Mouse (Mus musculus) retina, postnatal 7 days (tissue): ENCODE measurements at regions not wholly inside any gene's neighbourhood (a gene's known extent, or its start where the extent isn't known, plus 50 kb on each side); places are given as distances from the start of the nearest gene placed in this dataset.
A peak's percentile ranks its signal among the peaks of the same experiment; 100 is the strongest.
"Not testable (repeated sequence)": the region's sequence is repeated elsewhere in the genome, so short reads cannot be mapped to it uniquely, and the experiment has no call there.

Experiments
- DNase-seq: peaks from one replicate; pipeline ENCODE4 v3.0.0-alpha.2; 2012; ENCODE audit warnings: low read depth, low spot score

DNA sequence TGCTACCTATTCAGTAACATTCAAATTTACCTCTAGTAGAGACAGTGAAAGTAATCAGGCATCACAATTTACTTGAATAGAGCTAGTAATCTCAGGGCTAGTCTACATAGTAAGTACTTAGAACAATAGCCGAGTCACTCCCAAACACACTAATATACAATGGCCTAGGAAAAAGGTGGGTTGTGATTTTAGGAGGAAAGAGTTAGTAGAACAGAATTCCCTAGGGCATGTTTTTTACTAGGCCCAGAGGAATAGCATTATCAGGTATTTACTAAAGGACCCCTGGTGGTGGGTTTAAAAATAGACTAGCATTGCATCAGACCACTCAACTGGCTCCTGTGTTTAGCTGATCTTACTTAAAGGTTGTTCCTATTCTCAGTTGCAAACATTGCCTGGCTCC is 535.8 kb downstream of the Mat2b start:
- not testable (repeated sequence) for DNase-seq

DNA sequence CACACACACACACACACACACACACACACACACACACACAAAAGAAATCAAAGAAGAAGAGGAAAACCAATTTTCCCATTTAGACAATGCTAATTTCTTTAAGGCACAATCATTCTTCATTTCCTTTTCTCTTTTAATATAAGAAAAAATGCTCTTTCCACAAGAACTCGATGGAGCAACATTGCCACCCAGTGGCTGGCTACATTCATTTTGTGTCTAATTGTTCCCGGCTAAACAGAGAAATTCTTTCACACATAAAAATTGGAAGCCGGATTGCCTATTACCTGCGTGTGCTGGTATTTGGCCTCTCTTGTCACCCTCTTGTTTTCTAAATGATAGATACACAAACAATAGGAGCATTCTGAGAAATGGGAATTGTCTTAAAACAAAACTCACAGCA is 545.7 kb downstream of the Mat2b start:
- DNase-seq = peak; percentile 40

DNA sequence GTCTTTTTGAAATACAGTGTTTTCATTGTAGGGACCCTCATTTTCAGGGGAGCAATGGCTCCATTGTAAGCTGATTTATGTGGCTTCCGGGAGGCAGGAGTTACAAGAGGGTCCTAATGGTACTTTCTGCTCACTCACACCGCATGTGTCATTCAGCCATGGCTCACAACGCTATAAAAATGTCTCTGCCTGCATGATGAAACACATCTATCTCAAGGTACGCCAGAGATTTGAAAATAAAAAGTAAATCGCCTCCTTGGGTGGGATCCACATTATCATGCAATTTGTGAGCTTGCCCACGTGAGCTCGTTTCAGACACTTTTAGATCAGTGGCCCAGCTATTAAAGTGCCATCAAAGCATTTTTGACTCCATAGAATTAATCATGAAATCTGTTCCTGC is 557.2 kb downstream of the Mat2b start:
- DNase-seq = no peak

GRCm38 (mm10) chr11:40102613-40103012 is 592.4 kb downstream of the Mat2b start:
- no peak for DNase-seq

- DNase-seq = no peak
Observed at GRCm38 (mm10) chr11:40074317-40074716, 620.7 kb downstream of the Mat2b start.

DNA sequence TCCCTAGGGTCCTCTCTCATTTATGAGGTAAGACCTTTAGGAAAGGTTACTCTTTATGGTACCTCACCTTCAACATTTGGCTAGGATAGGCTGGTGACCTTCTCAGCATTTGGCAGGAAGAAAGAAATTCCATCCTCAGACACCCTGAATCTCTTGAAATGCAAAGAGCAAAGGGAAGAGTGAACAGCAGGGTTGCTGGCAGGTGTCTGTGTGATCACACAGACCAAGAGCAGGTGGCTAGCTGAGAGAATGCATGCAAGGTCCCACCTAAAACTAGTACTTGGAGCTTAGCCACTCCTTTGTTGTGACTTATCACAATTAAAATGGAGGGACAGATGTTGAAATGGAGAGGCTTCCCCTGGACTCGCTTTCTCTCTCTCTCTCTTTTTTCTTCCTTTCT is 644.5 kb downstream of the Mat2b start:
- DNase-seq = no peak

- no peak for DNase-seq
Observed at GRCm38 (mm10) chr11:40027511-40027910, 667.5 kb downstream of the Mat2b start.

- DNase-seq = no peak
Observed at GRCm38 (mm10) chr11:39999483-39999882, 695.5 kb downstream of the Mat2b start.

DNA sequence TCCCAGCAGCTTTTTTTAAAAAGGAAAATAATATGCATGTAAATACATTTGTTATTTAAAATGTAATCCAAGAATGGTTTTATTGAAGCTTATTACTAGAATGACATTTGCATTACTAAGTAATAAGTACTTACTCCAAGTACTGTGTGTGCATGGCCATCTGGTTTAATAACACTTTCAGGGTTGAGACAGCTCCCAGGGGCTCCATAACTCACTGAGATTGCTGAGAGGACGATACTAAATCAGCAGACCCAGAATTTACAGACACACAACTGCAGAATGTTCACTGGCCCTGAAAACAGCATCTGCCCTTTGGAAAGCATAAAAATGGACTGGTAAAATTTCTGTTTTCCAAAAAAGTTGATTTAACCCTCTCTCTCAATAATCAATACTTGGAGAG is 696.4 kb downstream of the Mat2b start:
- DNase-seq = no peak

DNA sequence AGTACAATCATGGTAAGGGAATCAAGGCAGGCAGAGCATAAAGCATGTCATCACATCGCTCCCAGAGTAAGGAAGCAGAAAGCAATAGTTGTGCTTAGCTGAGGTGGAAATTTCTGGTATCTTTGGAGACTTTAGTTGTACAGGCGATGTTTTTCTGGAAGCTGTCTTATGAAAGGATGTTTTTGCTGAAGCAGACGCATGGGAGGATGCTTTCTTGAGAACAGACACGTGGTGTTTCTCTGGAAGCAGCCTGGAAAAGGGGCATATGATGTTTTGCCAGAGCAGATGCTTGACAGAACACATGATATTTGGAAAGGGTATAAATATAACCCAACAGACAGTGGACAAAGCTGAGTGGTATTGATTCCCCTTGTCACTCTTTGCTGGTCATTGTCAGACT is 722.4 kb downstream of the Mat2b start:
- no peak for DNase-seq

- DNase-seq = no peak
Observed at GRCm38 (mm10) chr11:39963705-39964104, 731.3 kb downstream of the Mat2b start.

DNA sequence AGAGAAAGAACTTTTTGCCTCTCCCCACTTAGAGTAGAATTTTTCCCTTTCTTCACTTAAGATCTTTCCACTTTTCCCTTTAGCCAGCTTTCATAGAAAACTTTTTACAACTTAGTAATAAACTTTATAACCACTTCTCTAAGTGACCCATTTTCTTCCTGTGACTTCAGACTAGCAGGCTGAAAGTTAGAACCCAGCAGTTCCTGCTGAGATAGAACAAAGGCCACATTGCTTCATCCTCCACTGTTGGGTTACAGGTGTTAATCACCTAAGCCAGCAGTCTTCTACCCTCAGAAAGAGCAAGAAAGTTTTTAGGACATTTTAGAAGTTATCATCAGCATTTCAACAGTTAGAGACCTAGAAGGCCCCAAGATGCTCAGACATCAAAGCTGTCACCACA is 740.6 kb downstream of the Mat2b start:
- DNase-seq = no peak

DNA sequence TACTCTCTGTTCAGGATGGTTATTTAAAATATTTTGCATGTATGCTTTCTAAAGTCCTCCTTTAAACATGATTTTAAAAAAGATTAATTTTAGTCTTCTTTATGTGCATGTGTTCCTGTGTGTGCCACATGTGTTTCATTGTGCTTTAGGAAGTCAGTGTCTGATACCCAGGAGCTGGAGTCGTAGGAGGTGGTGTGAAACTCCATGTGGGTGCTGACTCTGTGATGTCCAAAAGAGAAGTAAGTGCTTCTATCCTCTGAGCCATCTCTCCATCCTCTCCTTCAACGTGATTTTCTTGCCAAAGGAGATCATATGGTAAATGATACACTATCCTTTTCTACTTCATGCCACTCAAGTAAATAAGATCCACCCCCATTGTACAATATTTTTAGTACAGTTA is 750.8 kb downstream of the Mat2b start:
- no peak for DNase-seq

DNA sequence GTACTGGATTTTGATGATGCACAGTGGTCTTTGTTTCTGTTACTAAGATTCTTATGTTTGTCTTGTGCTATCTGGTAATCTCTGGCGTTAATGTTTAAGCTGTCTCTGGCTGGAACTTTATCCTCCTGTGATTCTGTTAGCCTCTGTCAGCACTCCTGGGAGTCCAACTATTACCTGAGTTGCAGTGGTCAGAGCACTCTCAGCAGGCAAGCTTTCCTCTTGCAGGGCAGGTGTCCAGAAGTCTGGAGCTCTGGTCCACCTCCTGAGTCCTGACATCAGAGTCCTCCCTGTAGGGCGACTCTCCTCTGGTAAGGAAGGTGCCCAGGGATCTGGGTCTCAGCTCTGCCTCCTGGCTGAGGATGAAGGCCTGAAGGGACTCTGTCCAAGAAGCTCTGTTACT is 760.8 kb downstream of the Mat2b start:
- DNase-seq = no peak

DNA sequence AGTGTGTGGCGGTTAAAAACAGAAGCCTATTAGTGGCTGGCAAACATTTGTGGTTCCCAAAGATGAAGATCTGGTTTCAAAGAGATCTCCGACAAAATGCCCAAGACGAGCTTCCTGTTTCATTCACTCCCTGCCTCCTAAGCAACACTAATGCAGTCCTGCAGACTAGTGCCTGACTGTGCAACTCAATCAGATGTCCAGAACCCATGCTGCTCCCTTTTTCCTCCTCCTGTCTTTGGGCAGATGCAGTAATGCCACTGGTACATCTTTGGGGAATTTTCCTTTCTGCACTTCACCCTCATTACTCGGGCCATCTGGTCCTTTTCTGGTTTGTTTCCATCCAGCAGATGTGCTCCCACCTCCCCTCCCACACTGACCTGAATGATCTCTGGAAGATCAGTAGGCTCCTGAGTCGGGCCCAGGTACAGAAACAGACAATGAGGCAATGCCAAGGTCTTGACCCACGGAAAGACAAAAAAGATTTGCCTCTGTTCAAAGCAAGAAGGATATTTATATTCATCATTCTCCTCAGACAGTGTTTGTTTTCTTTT is 771.0 kb downstream of the Mat2b start:
- no peak for DNase-seq

DNA sequence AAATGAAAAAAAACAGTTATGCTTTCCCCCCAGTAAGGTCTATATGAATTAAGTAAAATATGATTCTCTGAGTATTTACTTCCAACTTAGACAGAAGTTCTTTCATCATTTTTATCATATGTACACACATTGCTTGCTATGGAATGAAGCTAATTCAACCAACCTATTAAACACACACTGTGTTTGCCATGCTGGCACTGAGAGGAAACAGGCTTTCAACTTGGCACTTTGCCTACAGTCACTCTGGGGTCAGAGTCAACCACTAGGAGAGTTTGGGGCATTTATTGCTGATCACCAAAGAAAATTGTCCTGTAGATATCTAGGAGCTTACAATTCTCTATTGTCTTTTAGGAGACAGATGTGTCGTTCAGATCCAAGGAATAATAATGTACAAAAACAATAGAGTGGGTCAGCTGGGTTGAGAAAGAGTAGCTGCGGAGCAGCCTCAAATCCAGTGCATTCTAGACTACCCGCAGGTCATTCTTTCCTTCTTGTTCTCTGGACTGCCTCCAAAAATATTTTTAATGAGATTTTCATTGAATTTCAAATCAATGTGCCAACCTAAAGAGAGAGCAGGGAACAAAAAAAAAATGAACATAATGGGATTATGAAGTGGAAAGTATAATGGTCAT is 777.2 kb downstream of the Mat2b start:
- DNase-seq = no peak

DNA sequence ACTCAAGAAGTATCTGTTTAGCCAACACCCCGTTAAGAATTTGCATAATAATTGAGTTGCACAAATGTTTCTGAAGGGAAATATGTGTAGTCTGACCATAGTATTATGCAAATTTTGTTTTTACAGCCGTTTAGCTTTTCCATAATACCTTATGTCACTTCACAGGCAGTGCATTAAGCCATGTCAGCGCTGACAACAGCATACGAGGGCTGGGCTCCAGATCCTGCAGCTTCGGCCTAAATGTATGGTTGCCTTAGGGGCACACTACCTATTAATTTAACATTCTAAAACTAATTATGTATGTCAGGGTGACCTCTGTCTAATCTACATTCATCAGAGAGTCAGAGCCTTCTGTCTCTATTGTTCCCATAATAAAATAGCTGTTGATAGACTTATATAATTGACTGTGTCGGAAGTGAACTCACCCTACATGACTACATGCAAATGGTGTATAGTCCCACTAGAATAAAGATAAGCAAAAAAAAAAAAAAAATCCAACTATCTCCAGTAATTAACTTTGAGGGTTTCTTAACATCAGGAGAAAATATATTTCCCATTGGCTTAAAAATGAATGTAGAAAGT is 795.3 kb downstream of the Mat2b start:
- DNase-seq = no peak

DNA sequence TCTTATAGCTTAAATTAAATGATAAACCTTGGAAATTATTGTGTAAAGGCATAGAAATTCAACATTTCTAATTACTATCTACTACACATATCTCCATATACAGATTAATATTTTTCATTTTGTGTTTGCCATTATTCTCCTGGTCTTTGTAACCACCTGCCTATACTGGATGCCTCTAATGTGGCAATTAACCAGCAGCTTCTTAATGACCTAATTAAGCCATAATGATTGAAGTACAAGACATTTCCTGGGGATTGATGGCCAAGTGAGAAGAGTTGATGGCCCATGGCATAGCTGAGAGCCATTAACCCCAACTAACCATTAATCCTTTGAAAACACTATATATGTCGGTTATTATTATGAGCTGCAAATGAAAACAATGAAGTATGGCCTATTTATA is 811.7 kb downstream of the Mat2b start:
- no peak for DNase-seq

- no peak for DNase-seq
Observed at GRCm38 (mm10) chr11:39868451-39868979, 826.5 kb downstream of the Mat2b start.
